Mouse (Mus musculus): ENCODE results near the gene Aph1a.
"Not testable (repeated sequence)": the region's sequence is repeated elsewhere in the genome, so short reads cannot be mapped to it uniquely, and the experiment has no call there.

Aph1a gene

GRCm38 (mm10) chr3:95893606-95894316, at the start of gene Aph1a:
Aph1a (plus strand) TSS chr3:95893969.
- peak; percentile 100 for DNase-seq

GRCm38 (mm10) chr3:95850611-95851010, 43.2 kb upstream of the Aph1a start:
- DNase-seq = peak; percentile 68

- DNase-seq = peak; percentile 54
Measured at GRCm38 (mm10) chr3:95851317-95851716, 42.5 kb upstream of the Aph1a start.

- DNase-seq = peak; percentile 100
Measured at GRCm38 (mm10) chr3:95855502-95856089, 38.2 kb upstream of the Aph1a start, which contains the start of gene Prpf3. Prpf3 (minus strand) TSS chr3:95855885.

- DNase-seq = no peak
Measured at GRCm38 (mm10) chr3:95856115-95856514, 37.7 kb upstream of the Aph1a start.

GRCm38 (mm10) chr3:95857050-95857449, 36.7 kb upstream of the Aph1a start:
- not testable (repeated sequence) for DNase-seq

- DNase-seq = not testable (repeated sequence)
Measured at GRCm38 (mm10) chr3:95858278-95858677, 35.5 kb upstream of the Aph1a start.

GRCm38 (mm10) chr3:95860323-95860722, 33.4 kb upstream of the Aph1a start:
- DNase-seq = peak; percentile 87

- no peak for DNase-seq
Measured at GRCm38 (mm10) chr3:95861216-95861615, 32.6 kb upstream of the Aph1a start.

- peak; percentile 96 for DNase-seq
Measured at GRCm38 (mm10) chr3:95861796-95862195, 32.0 kb upstream of the Aph1a start.

- DNase-seq = peak; percentile 93
Measured at GRCm38 (mm10) chr3:95863578-95863977, 30.2 kb upstream of the Aph1a start.

GRCm38 (mm10) chr3:95865050-95865449, 28.7 kb upstream of the Aph1a start:
- DNase-seq = peak; percentile 99

- DNase-seq = no peak
Measured at GRCm38 (mm10) chr3:95865571-95865970, 28.2 kb upstream of the Aph1a start.

GRCm38 (mm10) chr3:95866071-95866470, 27.7 kb upstream of the Aph1a start:
- DNase-seq = no peak

- DNase-seq = no peak
Measured at GRCm38 (mm10) chr3:95867408-95867807, 26.4 kb upstream of the Aph1a start.

GRCm38 (mm10) chr3:95870976-95871375, 22.8 kb upstream of the Aph1a start:
- DNase-seq = no peak

- DNase-seq = peak; percentile 99
Measured at GRCm38 (mm10) chr3:95871392-95871867, 22.3 kb upstream of the Aph1a start, which contains the start of gene Mrps21. Mrps21 (minus strand) TSS chr3:95871519.

- no peak for DNase-seq
Measured at GRCm38 (mm10) chr3:95872048-95872447, 21.7 kb upstream of the Aph1a start.

- DNase-seq = no peak
Measured at GRCm38 (mm10) chr3:95879063-95879462, 14.7 kb upstream of the Aph1a start.

GRCm38 (mm10) chr3:95881979-95882815, 11.6 kb upstream of the Aph1a start, which contains the start of gene Ciart:
Ciart (minus strand) TSS chr3:95882251.
- DNase-seq = peak; percentile 100

GRCm38 (mm10) chr3:95882816-95883425, 10.8 kb upstream of the Aph1a start:
- peak; percentile 98 for DNase-seq

- no peak for DNase-seq
Measured at GRCm38 (mm10) chr3:95884400-95884799, 9.4 kb upstream of the Aph1a start.

GRCm38 (mm10) chr3:95887596-95887995, 6.2 kb upstream of the Aph1a start:
- no peak for DNase-seq
